Mouse (Mus musculus): ENCODE results near the gene Trim25. TPM values are rescaled to one million over a fixed set of nuclear protein-coding genes. Genes with fewer than 3 reads are reported as not detected.

Gene Trim25
- polyA plus RNA-seq, 1 experiment = 34.2 TPM

GRCm38 (mm10) chr11:89051767-89052166 lies 52.6 kb downstream of the Trim25 start:
- no peaks in the 10 kb centered on the region for H3K4me1 ChIP-seq (ENCODE audit: control insufficient read depth, insufficient read depth, low read length)
- no peak overlapping the region for H3K27ac ChIP-seq (ENCODE audit: insufficient read depth, low read length)
- TF ChIP-seq POLR2A (IDR thresholded peaks at IDR 0.05; ENCODE audit: low read depth, low read length) (no peak), CTCF (IDR thresholded peaks at IDR 0.05; ENCODE audit: borderline replicate concordance, insufficient read depth, low read length) (no peak)
- H3K4me3 ChIP-seq (ENCODE audit: insufficient read depth, low read length) = no peak overlapping the region

GRCm38 (mm10) chr11:89055931-89056690 lies 56.9 kb downstream of the Trim25 start:
- TF ChIP-seq POLR2A (IDR thresholded peaks at IDR 0.05; ENCODE audit: low read depth, low read length) = no peak
- H3K4me1 ChIP-seq (ENCODE audit: control insufficient read depth, insufficient read depth, low read length) = 0 out of 2 replicates have a peak, but pooled peaks cover 7% of the 10 kb centered on the region
- H3K27ac ChIP-seq (ENCODE audit: insufficient read depth, low read length) = no peak overlapping the region
- H3K4me3 ChIP-seq (ENCODE audit: insufficient read depth, low read length) = no peak overlapping the region

- TF ChIP-seq CTCF (IDR thresholded peaks at IDR 0.05; ENCODE audit: borderline replicate concordance, insufficient read depth, low read length) = peak; percentile 25; the same call in 1 of the 2 replicates
- TF ChIP-seq POLR2A (IDR thresholded peaks at IDR 0.05; ENCODE audit: low read depth, low read length) = no peak
- 0 out of 2 replicates have a peak, but pooled peaks cover 7% of the 10 kb centered on the region for H3K4me1 ChIP-seq (ENCODE audit: control insufficient read depth, insufficient read depth, low read length)
- peak overlapping the region; percentile 67 for H3K4me3 ChIP-seq (ENCODE audit: insufficient read depth, low read length)
- no peak overlapping the region for H3K27ac ChIP-seq (ENCODE audit: insufficient read depth, low read length)
Measured at GRCm38 (mm10) chr11:89058515-89059270, 59.5 kb downstream of the Trim25 start.

- TF ChIP-seq POLR2A (IDR thresholded peaks at IDR 0.05; ENCODE audit: low read depth, low read length) (no peak), CTCF (IDR thresholded peaks at IDR 0.05; ENCODE audit: borderline replicate concordance, insufficient read depth, low read length) (no peak)
- H3K4me3 ChIP-seq (ENCODE audit: insufficient read depth, low read length) = peak overlapping the region; percentile 67
- 0 out of 2 replicates have a peak, but pooled peaks cover 7% of the 10 kb centered on the region for H3K4me1 ChIP-seq (ENCODE audit: control insufficient read depth, insufficient read depth, low read length)
- no peak overlapping the region for H3K27ac ChIP-seq (ENCODE audit: insufficient read depth, low read length)
Measured at GRCm38 (mm10) chr11:89059919-89060422, 60.8 kb downstream of the Trim25 start.

GRCm38 (mm10) chr11:89060423-89061089 lies 61.4 kb downstream of the Trim25 start:
- H3K27ac ChIP-seq (ENCODE audit: insufficient read depth, low read length) = no peak overlapping the region
- TF ChIP-seq CTCF (IDR thresholded peaks at IDR 0.05; ENCODE audit: borderline replicate concordance, insufficient read depth, low read length) (no peak), POLR2A (IDR thresholded peaks at IDR 0.05; ENCODE audit: low read depth, low read length) (peak; percentile 78)
- H3K4me1 ChIP-seq (ENCODE audit: control insufficient read depth, insufficient read depth, low read length) = 0 out of 2 replicates have a peak, but pooled peaks cover 7% of the 10 kb centered on the region
- peak overlapping the region; percentile 67 for H3K4me3 ChIP-seq (ENCODE audit: insufficient read depth, low read length)

- 0 out of 2 replicates have a peak, but pooled peaks cover 7% of the 10 kb centered on the region for H3K4me1 ChIP-seq (ENCODE audit: control insufficient read depth, insufficient read depth, low read length)
- TF ChIP-seq CTCF (IDR thresholded peaks at IDR 0.05; ENCODE audit: borderline replicate concordance, insufficient read depth, low read length) (no peak), POLR2A (IDR thresholded peaks at IDR 0.05; ENCODE audit: low read depth, low read length) (no peak)
- H3K4me3 ChIP-seq (ENCODE audit: insufficient read depth, low read length) = no peak overlapping the region
- no peak overlapping the region for H3K27ac ChIP-seq (ENCODE audit: insufficient read depth, low read length)
Measured at GRCm38 (mm10) chr11:89061362-89061761, 62.2 kb downstream of the Trim25 start.

- no peak for TF ChIP-seq CTCF (IDR thresholded peaks at IDR 0.05; ENCODE audit: borderline replicate concordance, insufficient read depth, low read length)
- no peak for TF ChIP-seq POLR2A (IDR thresholded peaks at IDR 0.05; ENCODE audit: low read depth, low read length)
- H3K27ac ChIP-seq (ENCODE audit: insufficient read depth, low read length) = no peak overlapping the region
- H3K4me1 ChIP-seq (ENCODE audit: control insufficient read depth, insufficient read depth, low read length) = no peaks in the 10 kb centered on the region
- H3K4me3 ChIP-seq (ENCODE audit: insufficient read depth, low read length) = no peak overlapping the region
Measured at GRCm38 (mm10) chr11:89064312-89064711, 65.1 kb downstream of the Trim25 start.

- no peaks in the 10 kb centered on the region for H3K4me1 ChIP-seq (ENCODE audit: control insufficient read depth, insufficient read depth, low read length)
- TF ChIP-seq CTCF (IDR thresholded peaks at IDR 0.05; ENCODE audit: borderline replicate concordance, insufficient read depth, low read length) (no peak), POLR2A (IDR thresholded peaks at IDR 0.05; ENCODE audit: low read depth, low read length) (no peak)
Measured at GRCm38 (mm10) chr11:89065297-89065696, 66.1 kb downstream of the Trim25 start.

GRCm38 (mm10) chr11:89066126-89066525 lies 67.0 kb downstream of the Trim25 start:
- H3K4me1 ChIP-seq (ENCODE audit: control insufficient read depth, insufficient read depth, low read length) = no peaks in the 10 kb centered on the region
- H3K4me3 ChIP-seq (ENCODE audit: insufficient read depth, low read length) = no peak overlapping the region
- H3K27ac ChIP-seq (ENCODE audit: insufficient read depth, low read length) = no peak overlapping the region
- TF ChIP-seq CTCF (IDR thresholded peaks at IDR 0.05; ENCODE audit: borderline replicate concordance, insufficient read depth, low read length) (no peak), POLR2A (IDR thresholded peaks at IDR 0.05; ENCODE audit: low read depth, low read length) (no peak)

More at GRCm38 (mm10) chr11:89065297-89065696, 66.1 kb downstream of the Trim25 start:
- H3K27ac ChIP-seq (ENCODE audit: insufficient read depth, low read length) = no peak overlapping the region
- no peak overlapping the region for H3K4me3 ChIP-seq (ENCODE audit: insufficient read depth, low read length)

Data from embryonic fibroblast, embryonic 13.5 days (primary cell).